Mouse (Mus musculus) CH12.LX (cell line): ENCODE measurements around the gene Ccdc8. TPM values are rescaled to one million over a fixed set of nuclear protein-coding genes. Genes with fewer than 3 reads are reported as not detected.

ENCODE experiments used
- DNase-seq: peaks from one replicate; pipeline ENCODE4 v3.0.0-alpha.2; 2013; ENCODE audit errors: extremely low read depth
- H3K27ac ChIP-seq: 2 replicates; pipeline ENCODE4 v1.5.1; 2012; ENCODE audit warnings: low read depth, mild to moderate bottlenecking, control low read depth, moderate library complexity; ENCODE audit not compliant: insufficient read depth
- H3K27me3 ChIP-seq: replicated peaks from 2 replicates; pipeline ENCODE3; 2012; ENCODE audit warnings: inconsistent platforms
- H3K36me3 ChIP-seq, 2 experiments: replicated peaks in 1 of 2; 2 replicates each; pipeline versions ENCODE3 to v1.6.1; 2012; ENCODE audit warnings: inconsistent platforms in 1 of 2, low read length in 1 of 2, mild to moderate bottlenecking in 1 of 2, mixed read lengths in 1 of 2, moderate library complexity in 1 of 2; ENCODE audit not compliant: control insufficient read depth in 1 of 2, insufficient read depth in 1 of 2
- H3K4me1 ChIP-seq, 2 experiments: 2 replicates each; pipeline ENCODE4 v1.6.1; 2012; ENCODE audit warnings: inconsistent platforms in 1 of 2, moderate library complexity in 1 of 2; ENCODE audit not compliant: insufficient read depth in 2 of 2, control insufficient read depth in 1 of 2
- H3K4me2 ChIP-seq: 2 replicates; pipeline ENCODE4 v1.6.1; 2012; ENCODE audit warnings: low read depth, mild to moderate bottlenecking, control low read depth; ENCODE audit not compliant: poor library complexity, insufficient read depth, severe bottlenecking
- H3K4me3 ChIP-seq, 3 experiments: fragments of 150-350 bp in 1 of 3; sonication (generic) in 1 of 3; replicated peaks in 1 of 3; 2 replicates each; pipeline versions ENCODE3 to v1.5.1; 2011 to 2012; ENCODE audit warnings: low read depth in 2 of 3, low read length in 2 of 3, mild to moderate bottlenecking in 2 of 3, moderate library complexity in 2 of 3, control low read depth in 1 of 3, improper control_type of control experiment in 1 of 3, inconsistent platforms in 1 of 3, mixed read lengths in 1 of 3; ENCODE audit not compliant: poor library complexity in 1 of 3
- H3K79me2 ChIP-seq: replicated peaks from 2 replicates; pipeline ENCODE4 v1.6.1; 2012; ENCODE audit warnings: mild to moderate bottlenecking, moderate library complexity; ENCODE audit not compliant: control insufficient read depth, poor library complexity, insufficient read depth, severe bottlenecking; ENCODE audit errors: extremely low read depth
- H3K9ac ChIP-seq: 2 replicates; pipeline ENCODE4 v1.6.1; 2012; ENCODE audit warnings: low read depth, mild to moderate bottlenecking, control low read depth, moderate library complexity; ENCODE audit not compliant: insufficient read depth
- H3K9me3 ChIP-seq: replicated peaks from 2 replicates; pipeline ENCODE3; 2012; ENCODE audit warnings: low read length, inconsistent platforms, mixed read lengths
- E2F4 ChIP-seq: IDR thresholded peaks from 2 replicates; pipeline ENCODE4 v1.6.1; 2011; ENCODE audit warnings: low read depth, low read length, improper control_type of control experiment; ENCODE audit not compliant: insufficient replicate concordance
- EP300 ChIP-seq: IDR thresholded peaks from 2 replicates; pipeline ENCODE4 v1.6.1; 2011; ENCODE audit warnings: low read length, improper control_type of control experiment
- GABPA ChIP-seq: IDR thresholded peaks from 2 replicates; pipeline ENCODE4 v1.6.1; 2012; ENCODE audit warnings: low read depth, low read length, improper control_type of control experiment, inconsistent platforms; ENCODE audit not compliant: insufficient replicate concordance
- HCFC1 ChIP-seq: IDR thresholded peaks from 2 replicates; pipeline ENCODE4 v1.6.1; 2012; ENCODE audit warnings: low read depth, mild to moderate bottlenecking, inconsistent platforms, low read length, improper control_type of control experiment
- IRF4 ChIP-seq: IDR thresholded peaks from 2 replicates; pipeline ENCODE4 v1.6.1; 2014; ENCODE audit warnings: low read depth, mild to moderate bottlenecking, inconsistent platforms, low read length, improper control_type of control experiment
- KAT2A ChIP-seq: IDR thresholded peaks from 2 replicates; pipeline ENCODE4 v1.6.1; 2012; ENCODE audit warnings: low read length, improper control_type of control experiment, inconsistent platforms; ENCODE audit not compliant: insufficient replicate concordance
- MAFK ChIP-seq: IDR thresholded peaks from 2 replicates; pipeline ENCODE4 v1.6.1; 2011; ENCODE audit warnings: low read length, improper control_type of control experiment; ENCODE audit not compliant: insufficient replicate concordance
- MAZ ChIP-seq: IDR thresholded peaks from 2 replicates; pipeline ENCODE4 v1.6.1; 2012; ENCODE audit warnings: low read depth, mild to moderate bottlenecking, inconsistent platforms, low read length, improper control_type of control experiment, moderate library complexity
- MEF2A ChIP-seq: IDR thresholded peaks from 2 replicates; pipeline ENCODE4 v1.6.1; 2014; ENCODE audit warnings: low read depth, mild to moderate bottlenecking, inconsistent platforms, low read length, improper control_type of control experiment, borderline replicate concordance
- MXI1 ChIP-seq: IDR thresholded peaks from 2 replicates; pipeline ENCODE4 v1.6.1; 2011; ENCODE audit warnings: mild to moderate bottlenecking, low read depth, low read length, improper control_type of control experiment
- MYC ChIP-seq: IDR thresholded peaks from 2 replicates; pipeline ENCODE4 v1.6.1; 2011; ENCODE audit warnings: low read depth, mild to moderate bottlenecking, improper control_type of control experiment, low read length
- NELFE ChIP-seq: IDR thresholded peaks from 2 replicates; pipeline ENCODE4 v1.6.1; 2011; ENCODE audit warnings: low read depth, low read length, improper control_type of control experiment
- NRF1 ChIP-seq: IDR thresholded peaks from 2 replicates; pipeline ENCODE4 v1.6.1; 2014; ENCODE audit warnings: low read depth, mild to moderate bottlenecking, inconsistent platforms, low read length, improper control_type of control experiment, moderate library complexity
- PAX5 ChIP-seq: IDR thresholded peaks from 2 replicates; pipeline ENCODE4 v1.6.1; 2012; ENCODE audit warnings: low read length, inconsistent platforms, mixed read lengths
- POLR2A ChIP-seq: IDR thresholded peaks from 2 replicates; pipeline ENCODE4 v1.6.1; 2011; ENCODE audit warnings: low read depth, mild to moderate bottlenecking, improper control_type of control experiment, low read length
- POLR2AphosphoS2 ChIP-seq: IDR thresholded peaks from 2 replicates; pipeline ENCODE4 v1.6.1; 2011; ENCODE audit warnings: low read depth, low read length, improper control_type of control experiment
- RCOR1 ChIP-seq: conservative IDR thresholded peaks from 2 replicates; pipeline ENCODE4 v1.6.1; 2012; ENCODE audit warnings: low read depth, mild to moderate bottlenecking, inconsistent platforms, low read length, improper control_type of control experiment
- SIN3A ChIP-seq: IDR thresholded peaks from 2 replicates; pipeline ENCODE4 v1.6.1; 2012; ENCODE audit warnings: low read length, improper control_type of control experiment, inconsistent platforms
- TBP ChIP-seq: conservative IDR thresholded peaks from 2 replicates; pipeline ENCODE4 v1.6.1; 2011; ENCODE audit warnings: low read depth, low read length, improper control_type of control experiment
- TCF12 ChIP-seq: IDR thresholded peaks from 2 replicates; pipeline ENCODE4 v1.6.1; 2014; ENCODE audit warnings: low read depth, mild to moderate bottlenecking, inconsistent platforms, low read length, improper control_type of control experiment
- USF2 ChIP-seq: conservative IDR thresholded peaks from 2 replicates; pipeline ENCODE4 v1.6.1; 2011; ENCODE audit warnings: low read depth, low read length, improper control_type of control experiment
- ZKSCAN1 ChIP-seq: IDR thresholded peaks from 2 replicates; pipeline ENCODE4 v1.6.1; 2012; ENCODE audit warnings: low read depth, inconsistent platforms, low read length, improper control_type of control experiment, borderline replicate concordance
- ZMIZ1 ChIP-seq: IDR thresholded peaks from 2 replicates; pipeline ENCODE4 v1.6.1; 2012; ENCODE audit warnings: low read depth, mild to moderate bottlenecking, inconsistent platforms, low read length, improper control_type of control experiment
- dilution Hi-C: fragments of 300-500 bp; cut with MboI; formaldehyde crosslinking; loops from 2 replicates; pipeline ENCODE4 v1.14.3; 2020; ENCODE audit warnings: low sequenced_read_pairs; ENCODE audit not compliant: extremely low pct_unique_long_range_greater_than_20kb, extremely low pct_ligation_motif_present
- in situ Hi-C: fragments of 300-500 bp; cut with MboI; formaldehyde crosslinking; loops from 3 replicates; pipeline ENCODE4 v1.14.3; 2019; ENCODE audit warnings: low sequenced_read_pairs, low pct_ligation_motif_present, low pct_unique_long_range_greater_than_20kb, mixed read lengths
- polyA plus RNA-seq: library from polyadenylated mRNA; unstranded; fragments of >175 nt; gene quantifications from 2 replicates; pipeline ENCODE4 v1.2.1, GENCODE M21; 2012; ENCODE audit warnings: low read depth; ENCODE audit not compliant: insufficient read length
- total RNA-seq, 2 experiments: library from RNA; depleted of rRNA; stranded (reverse); fragments of 300-350 nt in 1 of 2; fragments of >200 nt in 1 of 2; gene quantifications; 2 replicates each; pipeline ENCODE4 v1.2.3; 2012 to 2014

Gene Ccdc8
- total and polyA plus RNA-seq, 3 experiments: 0.04 to 0.16 TPM; not detected in 1

- no peaks in the 10 kb centered on the region for H3K27me3 ChIP-seq
- H3K4me2 ChIP-seq: no peak overlapping the region
- in situ Hi-C loops: no loop called here
- H3K9me3 ChIP-seq: no peaks in the 10 kb centered on the region
- H3K9ac ChIP-seq: no peak overlapping the region
- H3K4me1 ChIP-seq: peaks cover 3 to 8% of the 10 kb centered on the region in 2 experiments; a peak in 3 of 4 replicates
- dilution Hi-C loops: no loop called here
- H3K79me2 ChIP-seq: no peaks in the 10 kb centered on the region
- H3K27ac ChIP-seq: no peak overlapping the region
- H3K36me3 ChIP-seq: no peaks in the 10 kb centered on the region
- no peak for DNase-seq
- TF ChIP-seq TBP (no peak), SIN3A (no peak), NRF1 (no peak), HCFC1 (no peak), MYC (no peak), EP300 (no peak), RCOR1 (no peak), MEF2A (no peak), NELFE (no peak), PAX5 (no peak), USF2 (no peak)
- no peak overlapping the region for H3K4me3 ChIP-seq
Observed at GRCm38 (mm10) chr7:16994400-16994799, 1.9 kb downstream of the Ccdc8 start.

- H3K4me1 ChIP-seq: peaks cover 3 to 8% of the 10 kb centered on the region in 2 experiments; a peak in 3 of 4 replicates
- no peak overlapping the region for H3K9ac ChIP-seq
- in situ Hi-C loops: loop anchor here (5.0 kb wide), 1 partner anchor 43 kb away; no protein-coding TSS in a partner anchor
Observed at GRCm38 (mm10) chr7:16995345-16995744, 2.8 kb downstream of the Ccdc8 start.

More at GRCm38 (mm10) chr7:16995345-16995744, 2.8 kb downstream of the Ccdc8 start:
- H3K4me3 ChIP-seq: no peak overlapping the region
- dilution Hi-C loops: no loop called here
- H3K36me3 ChIP-seq: peaks cover 0 to 5% of the 10 kb centered on the region in 2 experiments
- no peak overlapping the region for H3K27ac ChIP-seq
- no peaks in the 10 kb centered on the region for H3K79me2 ChIP-seq
- DNase-seq: no peak
- no peak for TF ChIP-seq KAT2A
- no peak for TF ChIP-seq USF2
- no peak for TF ChIP-seq SIN3A
- no peak for TF ChIP-seq MAFK
- no peak for TF ChIP-seq MXI1
- TF ChIP-seq GABPA: no peak
- no peak for TF ChIP-seq ZMIZ1
- no peak for TF ChIP-seq POLR2AphosphoS2
- TF ChIP-seq TCF12: no peak
- TF ChIP-seq ZKSCAN1: no peak
- no peak for TF ChIP-seq IRF4
- no peak for TF ChIP-seq NRF1
- TF ChIP-seq MEF2A: no peak
- TF ChIP-seq NELFE: no peak
- TF ChIP-seq EP300: no peak
- TF ChIP-seq MAZ: no peak
- TF ChIP-seq POLR2A: no peak
- no peak for TF ChIP-seq MYC
- TF ChIP-seq E2F4: no peak
- no peaks in the 10 kb centered on the region for H3K9me3 ChIP-seq
- no peaks in the 10 kb centered on the region for H3K27me3 ChIP-seq
- no peak overlapping the region for H3K4me2 ChIP-seq
